Mouse (Mus musculus) right cerebral cortex, postnatal 4 days (tissue): ENCODE measurements around the gene Sh2d6.
"Not testable (repeated sequence)": the region's sequence is repeated elsewhere in the genome, so short reads cannot be mapped to it uniquely, and the experiment has no call there.

Experiments used
- DNase-seq: peaks from one replicate; pipeline ENCODE4 v3.0.0-alpha.2; 2022

The Sh2d6 gene

GRCm38 (mm10) chr6:72534035-72534809 is 12.7 kb upstream of the Sh2d6 start:
- DNase-seq = peak; percentile 81

GRCm38 (mm10) chr6:72533555-72533954 is 12.0 kb upstream of the Sh2d6 start:
- not testable (repeated sequence) for DNase-seq

GRCm38 (mm10) chr6:72532580-72532979 is 11.1 kb upstream of the Sh2d6 start:
- DNase-seq = no peak

- DNase-seq = no peak
These were observed 7.1 kb upstream of the Sh2d6 start for GRCm38 (mm10) chr6:72528410-72529151.

- no peak for DNase-seq
These were observed 5.6 kb upstream of the Sh2d6 start for GRCm38 (mm10) chr6:72527070-72527469.

- DNase-seq = no peak
These were observed 2.7 kb upstream of the Sh2d6 start for GRCm38 (mm10) chr6:72524160-72524559.

- no peak for DNase-seq
These were observed 1.7 kb upstream of the Sh2d6 start for GRCm38 (mm10) chr6:72523222-72523621.

- no peak for DNase-seq
These were observed 781 bp upstream of the Sh2d6 start for GRCm38 (mm10) chr6:72522288-72522687.

GRCm38 (mm10) chr6:72520904-72521303 is 603 bp downstream of the Sh2d6 start:
- no peak for DNase-seq

- peak; percentile 75 for DNase-seq
These were observed 1.4 kb downstream of the Sh2d6 start for GRCm38 (mm10) chr6:72519892-72520663.

GRCm38 (mm10) chr6:72519303-72519702 is 2.2 kb downstream of the Sh2d6 start:
- no peak for DNase-seq

GRCm38 (mm10) chr6:72518842-72519241 is 2.7 kb downstream of the Sh2d6 start:
- DNase-seq = no peak

GRCm38 (mm10) chr6:72515644-72516043 is 5.9 kb downstream of the Sh2d6 start:
- DNase-seq = no peak

- no peak for DNase-seq
These were observed 8.5 kb downstream of the Sh2d6 start for GRCm38 (mm10) chr6:72513071-72513440.

GRCm38 (mm10) chr6:72512386-72513070 is 9.0 kb downstream of the Sh2d6 start:
- DNase-seq = peak; percentile 83

GRCm38 (mm10) chr6:72510686-72511421 is 10.7 kb downstream of the Sh2d6 start:
- no peak for DNase-seq

GRCm38 (mm10) chr6:72509872-72510435 is 11.6 kb downstream of the Sh2d6 start:
- DNase-seq = no peak

- no peak for DNase-seq
These were observed 12.9 kb downstream of the Sh2d6 start for GRCm38 (mm10) chr6:72508596-72508995.

GRCm38 (mm10) chr6:72506104-72506503 is 15.4 kb downstream of the Sh2d6 start:
- no peak for DNase-seq

- no peak for DNase-seq
These were observed 17.6 kb downstream of the Sh2d6 start for GRCm38 (mm10) chr6:72503939-72504338.

- DNase-seq = no peak
These were observed 18.2 kb downstream of the Sh2d6 start for GRCm38 (mm10) chr6:72503309-72503708.

- no peak for DNase-seq
These were observed 22.6 kb downstream of the Sh2d6 start for GRCm38 (mm10) chr6:72498950-72499349.
